Mouse (Mus musculus): ENCODE data around the gene Erich4.

GRCm38 (mm10) chr7:25644136-25644535 is 28.4 kb upstream of the Erich4 start:
- TF ChIP-seq POLR2A (IDR thresholded peaks at IDR 0.05; ENCODE audit: low read depth, low read length) (no peak), CTCF (IDR thresholded peaks at IDR 0.05; ENCODE audit: borderline replicate concordance, insufficient read depth, low read length) (no peak)

All from embryonic fibroblast, embryonic 13.5 days (primary cell).